Mouse (Mus musculus): ENCODE data around the gene Pnp. TPM values are rescaled to one million over a fixed set of nuclear protein-coding genes. Genes with fewer than 3 reads are reported as not detected.
A peak's percentile ranks its signal among the peaks of the same experiment; 100 is the strongest.

Gene Pnp
- polyA plus RNA-seq, 1 experiment from 2014 or later, result 28.2 TPM

GRCm38 (mm10) chr14:50925111-50925920 lies 5.6 kb upstream of the Pnp start:
- peaks cover 37% of the 10 kb centered on the region for H3K36me3 ChIP-seq (ENCODE audit: control insufficient read depth, insufficient read depth, low read length)
- H3K27ac ChIP-seq (ENCODE audit: low read depth, low read length), result peak overlapping the region; percentile 90
- H3K4me1 ChIP-seq (ENCODE audit: control insufficient read depth, insufficient read depth, low read length), result peaks cover 17% of the 10 kb centered on the region
- H3K4me3 ChIP-seq (ENCODE audit: low read depth, low read length), result peak overlapping the region; percentile 85
- no peaks in the 10 kb centered on the region for H3K27me3 ChIP-seq (replicated peaks; ENCODE audit: control insufficient read depth, insufficient read depth, low read length)
- 1% methylated on average over 38 of the region's 38 CpGs for WGBS
- DNase-seq (ENCODE audit: low spot score) (peak; percentile 16), ATAC-seq (no peak; the same call in none of the 2 replicates)
- H3K9ac ChIP-seq (ENCODE audit: low read length), result peak overlapping the region; percentile 90
- H3K4me2 ChIP-seq (ENCODE audit: low read length), result peak overlapping the region; percentile 65
- no peaks in the 10 kb centered on the region for H3K9me3 ChIP-seq (replicated peaks; ENCODE audit: control insufficient read depth, low read length)

- Histone ChIP-seq H3K27ac (ENCODE audit: low read depth, low read length) (no peak overlapping the region), H3K9me3 (replicated peaks; ENCODE audit: control insufficient read depth, low read length) (no peaks in the 10 kb centered on the region), H3K4me3 (ENCODE audit: low read depth, low read length) (no peak overlapping the region), H3K36me3 (ENCODE audit: control insufficient read depth, insufficient read depth, low read length) (peaks cover 37% of the 10 kb centered on the region), H3K4me2 (ENCODE audit: low read length) (no peak overlapping the region), H3K4me1 (ENCODE audit: control insufficient read depth, insufficient read depth, low read length) (peaks cover 17% of the 10 kb centered on the region), H3K27me3 (replicated peaks; ENCODE audit: control insufficient read depth, insufficient read depth, low read length) (no peaks in the 10 kb centered on the region), H3K9ac (ENCODE audit: low read length) (no peak overlapping the region)
- DNase-seq (ENCODE audit: low spot score) (no peak), ATAC-seq (no peak)
- 74% methylated on average over 3 of the region's 3 CpGs for WGBS
Measured at GRCm38 (mm10) chr14:50927366-50927765, 3.5 kb upstream of the Pnp start.

GRCm38 (mm10) chr14:50929951-50930350 lies 931 bp upstream of the Pnp start:
- H3K27ac ChIP-seq (ENCODE audit: low read depth, low read length), result peak overlapping the region; percentile 80
- H3K4me3 ChIP-seq (ENCODE audit: low read depth, low read length), result peak overlapping the region; percentile 95
- H3K9me3 ChIP-seq (replicated peaks; ENCODE audit: control insufficient read depth, low read length), result no peaks in the 10 kb centered on the region
- H3K36me3 ChIP-seq (ENCODE audit: control insufficient read depth, insufficient read depth, low read length), result peaks cover 37% of the 10 kb centered on the region
- H3K4me1 ChIP-seq (ENCODE audit: control insufficient read depth, insufficient read depth, low read length), result peaks cover 12% of the 10 kb centered on the region; the same call in 1 of the 2 replicates
- DNase-seq (ENCODE audit: low spot score) (no peak), ATAC-seq (no peak)
- H3K9ac ChIP-seq (ENCODE audit: low read length), result peak overlapping the region; percentile 98
- no peaks in the 10 kb centered on the region for H3K27me3 ChIP-seq (replicated peaks; ENCODE audit: control insufficient read depth, insufficient read depth, low read length)
- 20% methylated on average over 10 of the region's 10 CpGs for WGBS
- H3K4me2 ChIP-seq (ENCODE audit: low read length), result peak overlapping the region; percentile 64

- Histone ChIP-seq H3K27ac (ENCODE audit: low read depth, low read length) (peak overlapping the region; percentile 80), H3K4me1 (ENCODE audit: control insufficient read depth, insufficient read depth, low read length) (peaks cover 12% of the 10 kb centered on the region; the same call in 1 of the 2 replicates), H3K4me2 (ENCODE audit: low read length) (peak overlapping the region; percentile 64), H3K9ac (ENCODE audit: low read length) (peak overlapping the region; percentile 98), H3K9me3 (replicated peaks; ENCODE audit: control insufficient read depth, low read length) (no peaks in the 10 kb centered on the region), H3K36me3 (ENCODE audit: control insufficient read depth, insufficient read depth, low read length) (peaks cover 37% of the 10 kb centered on the region), H3K27me3 (replicated peaks; ENCODE audit: control insufficient read depth, insufficient read depth, low read length) (no peaks in the 10 kb centered on the region), H3K4me3 (ENCODE audit: low read depth, low read length) (peak overlapping the region; percentile 95)
- WGBS, result 0% methylated on average over 38 of the region's 38 CpGs
- ATAC-seq, result peak; percentile 43
- DNase-seq (ENCODE audit: low spot score), result no peak
Measured at GRCm38 (mm10) chr14:50930377-50930753, 517 bp upstream of the Pnp start.

- WGBS, result 14% methylated on average over 12 of the region's 12 CpGs
- H3K4me2 ChIP-seq (ENCODE audit: low read length), result peak overlapping the region; percentile 64
- H3K36me3 ChIP-seq (ENCODE audit: control insufficient read depth, insufficient read depth, low read length), result peaks cover 30% of the 10 kb centered on the region
- H3K27ac ChIP-seq (ENCODE audit: low read depth, low read length), result peak overlapping the region; percentile 82
- no peak for ATAC-seq
- H3K9ac ChIP-seq (ENCODE audit: low read length), result peak overlapping the region; percentile 68
- peak overlapping the region; percentile 95 for H3K4me3 ChIP-seq (ENCODE audit: low read depth, low read length)
- no peaks in the 10 kb centered on the region for H3K9me3 ChIP-seq (replicated peaks; ENCODE audit: control insufficient read depth, low read length)
- no peak for DNase-seq (ENCODE audit: low spot score)
- no peaks in the 10 kb centered on the region for H3K27me3 ChIP-seq (replicated peaks; ENCODE audit: control insufficient read depth, insufficient read depth, low read length)
- peaks cover 6% of the 10 kb centered on the region; the same call in 1 of the 2 replicates for H3K4me1 ChIP-seq (ENCODE audit: control insufficient read depth, insufficient read depth, low read length)
Measured at GRCm38 (mm10) chr14:50931493-50932020, 675 bp downstream of the Pnp start.

- Histone ChIP-seq H3K9ac (ENCODE audit: low read length) (no peak overlapping the region), H3K4me1 (ENCODE audit: control insufficient read depth, insufficient read depth, low read length) (no peaks in the 10 kb centered on the region), H3K36me3 (ENCODE audit: control insufficient read depth, insufficient read depth, low read length) (no peaks in the 10 kb centered on the region), H3K9me3 (replicated peaks; ENCODE audit: control insufficient read depth, low read length) (no peaks in the 10 kb centered on the region), H3K4me2 (ENCODE audit: low read length) (no peak overlapping the region), H3K4me3 (ENCODE audit: low read depth, low read length) (no peak overlapping the region), H3K27ac (ENCODE audit: low read depth, low read length) (no peak overlapping the region), H3K27me3 (replicated peaks; ENCODE audit: control insufficient read depth, insufficient read depth, low read length) (no peaks in the 10 kb centered on the region)
- WGBS, result 50% methylated on average over 1 of the region's 1 CpGs
- ATAC-seq (no peak), DNase-seq (ENCODE audit: low spot score) (no peak)
Measured at GRCm38 (mm10) chr14:50936649-50937048, 5.8 kb downstream of the Pnp start.

GRCm38 (mm10) chr14:50938119-50938908 lies 7.4 kb downstream of the Pnp start:
- Histone ChIP-seq H3K9ac (ENCODE audit: low read length) (no peak overlapping the region), H3K4me3 (ENCODE audit: low read depth, low read length) (no peak overlapping the region), H3K36me3 (ENCODE audit: control insufficient read depth, insufficient read depth, low read length) (no peaks in the 10 kb centered on the region), H3K4me2 (ENCODE audit: low read length) (no peak overlapping the region), H3K27me3 (replicated peaks; ENCODE audit: control insufficient read depth, insufficient read depth, low read length) (no peaks in the 10 kb centered on the region), H3K4me1 (ENCODE audit: control insufficient read depth, insufficient read depth, low read length) (no peaks in the 10 kb centered on the region), H3K9me3 (replicated peaks; ENCODE audit: control insufficient read depth, low read length) (no peaks in the 10 kb centered on the region), H3K27ac (ENCODE audit: low read depth, low read length) (no peak overlapping the region)
- 78% methylated on average over 3 of the region's 3 CpGs for WGBS
- no peak for ATAC-seq
- no peak for DNase-seq (ENCODE audit: low spot score)

GRCm38 (mm10) chr14:50938940-50939339 lies 8.1 kb downstream of the Pnp start:
- Histone ChIP-seq H3K4me2 (ENCODE audit: low read length) (no peak overlapping the region), H3K27me3 (replicated peaks; ENCODE audit: control insufficient read depth, insufficient read depth, low read length) (no peaks in the 10 kb centered on the region)
- DNase-seq (ENCODE audit: low spot score), result no peak

More at GRCm38 (mm10) chr14:50938940-50939339, 8.1 kb downstream of the Pnp start:
- H3K9me3 ChIP-seq (replicated peaks; ENCODE audit: control insufficient read depth, low read length), result no peaks in the 10 kb centered on the region
- H3K36me3 ChIP-seq (ENCODE audit: control insufficient read depth, insufficient read depth, low read length), result no peaks in the 10 kb centered on the region
- H3K4me1 ChIP-seq (ENCODE audit: control insufficient read depth, insufficient read depth, low read length), result no peaks in the 10 kb centered on the region
- WGBS, result 54% methylated on average over 2 of the region's 2 CpGs
- no peak for ATAC-seq
- no peak overlapping the region for H3K9ac ChIP-seq (ENCODE audit: low read length)
- H3K4me3 ChIP-seq (ENCODE audit: low read depth, low read length), result no peak overlapping the region
- H3K27ac ChIP-seq (ENCODE audit: low read depth, low read length), result no peak overlapping the region
